Mouse (Mus musculus) midbrain, embryonic 14.5 days (tissue): ENCODE measurements around the gene Cmss1. TPM values are rescaled to one million over a fixed set of nuclear protein-coding genes. Genes with fewer than 3 reads are reported as not detected.

Experiments
- ATAC-seq: fragments of 200-750 bp; cut with Nextera tagmentation; 2 replicates; pipeline ENCODE4 v1.8.0; 2017; ENCODE audit warnings: moderate number of reproducible peaks, moderate library complexity; ENCODE audit not compliant: low FRiP score, low TSS enrichment
- DNase-seq: peaks from one replicate; pipeline ENCODE4 v3.0.0-alpha.2; 2015
- H3K27ac ChIP-seq: fragments of 300-500 bp; sonication (generic); replicated peaks from 2 replicates; pipeline ENCODE4 v1.5.1; 2014; ENCODE audit warnings: mild to moderate bottlenecking, low read depth, low read length, moderate library complexity
- H3K27me3 ChIP-seq: fragments of 300-500 bp; sonication (generic); 2 replicates; pipeline ENCODE4 v1.6.1; 2014; ENCODE audit warnings: low read length, control low read depth, mixed read lengths; ENCODE audit not compliant: control insufficient read depth, insufficient read depth
- H3K36me3 ChIP-seq: fragments of 300-500 bp; sonication (generic); 2 replicates; pipeline ENCODE4 v1.6.1; 2014; ENCODE audit warnings: low read length, control low read depth; ENCODE audit not compliant: control insufficient read depth, insufficient read depth
- H3K4me1 ChIP-seq: fragments of 300-500 bp; sonication (generic); 2 replicates; pipeline ENCODE4 v1.6.1; 2014; ENCODE audit warnings: mild to moderate bottlenecking, antibody characterized with exemption, low read length, control low read depth; ENCODE audit not compliant: control insufficient read depth, insufficient read depth
- H3K4me2 ChIP-seq: fragments of 300-500 bp; sonication (generic); 2 replicates; pipeline ENCODE4 v1.6.1; 2014; ENCODE audit warnings: mild to moderate bottlenecking, low read length, moderate library complexity
- H3K4me3 ChIP-seq: fragments of 300-500 bp; sonication (generic); replicated peaks from 2 replicates; pipeline ENCODE4 v1.5.1; 2014; ENCODE audit warnings: low read depth, low read length
- H3K9ac ChIP-seq: fragments of 300-500 bp; sonication (generic); replicated peaks from 2 replicates; pipeline ENCODE4 v1.6.1; 2014; ENCODE audit warnings: mild to moderate bottlenecking, low read length, moderate library complexity
- H3K9me3 ChIP-seq: fragments of 300-500 bp; sonication (generic); 2 replicates; pipeline ENCODE4 v1.6.1; 2016; ENCODE audit warnings: low read length, control low read depth, mixed read lengths; ENCODE audit not compliant: control insufficient read depth
- WGBS: fragments of 180-500 bp; shearing (Covaris S2); extraction: QIAGEN DNeasy Blood & Tissue Kit; methylation state at CpG from one replicate; pipeline ENCODE4 v1.1.7; 2014; 5-methylcytosine and 5-hydroxymethylcytosine counted together
- polyA plus RNA-seq: library from polyadenylated mRNA; unstranded; fragments of >200 nt; fragmentation: Nextera tagmentation; extraction: Ambion mirVana; gene quantifications from 2 replicates; pipeline ENCODE4 v1.2.1, GENCODE M21; 2014

The Cmss1 gene
- polyA plus RNA-seq, 1 experiment from 2014 or later, result 38.2 TPM

- no peak; the same call in 1 of the 2 replicates for ATAC-seq
Observed at GRCm38 (mm10) chr16:57319284-57320124, 287.2 kb downstream of the Cmss1 start.

GRCm38 (mm10) chr16:57318637-57319125, 288.0 kb downstream of the Cmss1 start:
- Histone ChIP-seq H3K36me3 (no peaks in the 10 kb centered on the region), H3K9ac (no peak overlapping the region), H3K27ac (no peak overlapping the region), H3K27me3 (no peaks in the 10 kb centered on the region), H3K4me3 (no peak overlapping the region), H3K9me3 (no peaks in the 10 kb centered on the region), H3K4me2 (no peak overlapping the region), H3K4me1 (no peaks in the 10 kb centered on the region)
- WGBS, result 89% methylated on average over 8 of the region's 8 CpGs
- DNase-seq (no peak), ATAC-seq (no peak)

More at GRCm38 (mm10) chr16:57319284-57320124, 287.2 kb downstream of the Cmss1 start:
- no peaks in the 10 kb centered on the region for H3K4me1 ChIP-seq
- no peaks in the 10 kb centered on the region for H3K36me3 ChIP-seq
- H3K4me2 ChIP-seq, result no peak overlapping the region
- no peak for DNase-seq
- H3K27ac ChIP-seq, result no peak overlapping the region
- no peak overlapping the region for H3K9ac ChIP-seq
- 72% methylated on average over 7 of the region's 7 CpGs for WGBS
- H3K27me3 ChIP-seq, result no peaks in the 10 kb centered on the region
- H3K4me3 ChIP-seq, result no peak overlapping the region
- no peaks in the 10 kb centered on the region for H3K9me3 ChIP-seq

GRCm38 (mm10) chr16:57317882-57318636, 288.6 kb downstream of the Cmss1 start:
- Histone ChIP-seq H3K27me3 (no peaks in the 10 kb centered on the region), H3K4me3 (no peak overlapping the region), H3K36me3 (no peaks in the 10 kb centered on the region), H3K9ac (no peak overlapping the region), H3K4me1 (no peaks in the 10 kb centered on the region), H3K27ac (no peak overlapping the region), H3K4me2 (no peak overlapping the region), H3K9me3 (no peaks in the 10 kb centered on the region)
- DNase-seq (peak; percentile 3), ATAC-seq (no peak)
- WGBS, result 78% methylated on average over 13 of the region's 13 CpGs

- no peak for DNase-seq
- Histone ChIP-seq H3K4me1 (no peaks in the 10 kb centered on the region), H3K9ac (no peak overlapping the region), H3K27me3 (no peaks in the 10 kb centered on the region), H3K36me3 (no peaks in the 10 kb centered on the region), H3K27ac (no peak overlapping the region), H3K4me3 (no peak overlapping the region), H3K4me2 (no peak overlapping the region), H3K9me3 (no peaks in the 10 kb centered on the region)
- 85% methylated on average over 4 of the region's 4 CpGs for WGBS
- no peak for ATAC-seq
Observed at GRCm38 (mm10) chr16:57317127-57317526, 289.5 kb downstream of the Cmss1 start.

- H3K4me3 ChIP-seq, result no peak overlapping the region
- no peaks in the 10 kb centered on the region for H3K9me3 ChIP-seq
- no peak overlapping the region for H3K4me2 ChIP-seq
- no peaks in the 10 kb centered on the region for H3K4me1 ChIP-seq
- no peak overlapping the region for H3K27ac ChIP-seq
- no peak overlapping the region for H3K9ac ChIP-seq
- WGBS, result 92% methylated on average over 9 of the region's 9 CpGs
- DNase-seq (no peak), ATAC-seq (no peak)
- H3K27me3 ChIP-seq, result no peaks in the 10 kb centered on the region
- H3K36me3 ChIP-seq, result no peaks in the 10 kb centered on the region
Observed at GRCm38 (mm10) chr16:57315026-57315425, 291.6 kb downstream of the Cmss1 start.

GRCm38 (mm10) chr16:57314236-57314635, 292.4 kb downstream of the Cmss1 start:
- Histone ChIP-seq H3K27ac (no peak overlapping the region), H3K4me3 (no peak overlapping the region), H3K4me1 (no peaks in the 10 kb centered on the region), H3K36me3 (no peaks in the 10 kb centered on the region), H3K9me3 (no peaks in the 10 kb centered on the region), H3K9ac (no peak overlapping the region), H3K27me3 (no peaks in the 10 kb centered on the region), H3K4me2 (no peak overlapping the region)
- 77% methylated on average over 3 of the region's 3 CpGs for WGBS
- no peak for ATAC-seq
- DNase-seq, result no peak

GRCm38 (mm10) chr16:57313487-57313886, 293.2 kb downstream of the Cmss1 start:
- Histone ChIP-seq H3K4me3 (no peak overlapping the region), H3K9ac (no peak overlapping the region), H3K4me2 (no peak overlapping the region), H3K27me3 (no peaks in the 10 kb centered on the region), H3K9me3 (no peaks in the 10 kb centered on the region), H3K27ac (no peak overlapping the region), H3K36me3 (no peaks in the 10 kb centered on the region), H3K4me1 (no peaks in the 10 kb centered on the region)
- DNase-seq, result no peak
- no peak for ATAC-seq
- 91% methylated on average over 3 of the region's 3 CpGs for WGBS

GRCm38 (mm10) chr16:57312130-57312529, 294.5 kb downstream of the Cmss1 start:
- no peaks in the 10 kb centered on the region for H3K36me3 ChIP-seq
- WGBS, result 94% methylated on average over 2 of the region's 2 CpGs
- no peak for ATAC-seq

More at GRCm38 (mm10) chr16:57312130-57312529, 294.5 kb downstream of the Cmss1 start:
- Histone ChIP-seq H3K27me3 (no peaks in the 10 kb centered on the region), H3K4me1 (no peaks in the 10 kb centered on the region), H3K9me3 (no peaks in the 10 kb centered on the region), H3K4me3 (no peak overlapping the region), H3K4me2 (no peak overlapping the region), H3K9ac (no peak overlapping the region), H3K27ac (no peak overlapping the region)
- no peak for DNase-seq
